Mouse (Mus musculus) small intestine, adult 2 months (tissue): ENCODE data around the gene Ear2. TPM values are rescaled to one million over a fixed set of nuclear protein-coding genes. Genes with fewer than 3 reads are reported as not detected.
"Not testable (repeated sequence)": the region's sequence is repeated elsewhere in the genome, so short reads cannot be mapped to it uniquely, and the experiment has no call there.

ENCODE experiments used
- H3K27ac ChIP-seq: fragments of 200-500 bp; 2 replicates; pipeline ENCODE4 v1.5.1; 2012; ENCODE audit warnings: low read depth, low read length, control low read depth, inconsistent platforms; ENCODE audit not compliant: insufficient read depth
- H3K27me3 ChIP-seq: fragments of 200-500 bp; 2 replicates; pipeline ENCODE4 v1.6.1; 2012; ENCODE audit warnings: mild to moderate bottlenecking, moderate library complexity, low read length, inconsistent platforms; ENCODE audit not compliant: control insufficient read depth, insufficient read depth
- H3K36me3 ChIP-seq: fragments of 200-500 bp; 2 replicates; pipeline ENCODE4 v1.6.1; 2012; ENCODE audit warnings: mild to moderate bottlenecking, low read length, control low read depth, inconsistent platforms; ENCODE audit not compliant: control insufficient read depth, insufficient read depth
- H3K4me1 ChIP-seq: fragments of 200-500 bp; 2 replicates; pipeline ENCODE4 v1.6.1; 2012; ENCODE audit warnings: low read length, inconsistent platforms, mixed read lengths; ENCODE audit not compliant: control insufficient read depth, insufficient read depth, insufficient read length
- H3K4me3 ChIP-seq: fragments of 200-500 bp; 2 replicates; pipeline ENCODE4 v1.5.1; 2012; ENCODE audit warnings: low read depth, mild to moderate bottlenecking, control low read depth, inconsistent platforms, low read length, moderate library complexity
- WGBS: fragments of 180-500 bp; shearing (Covaris S2); methylation state at CpG from one replicate; pipeline ENCODE4 v1.1.7; 2018; 5-methylcytosine and 5-hydroxymethylcytosine counted together
- polyA plus RNA-seq: library from polyadenylated mRNA; depleted of rRNA; stranded (reverse); fragments of >200 nt; gene quantifications from 2 replicates; pipeline ENCODE4 v1.2.3, GENCODE M21; 2012; rRNA removed

Gene Ear2
- polyA plus RNA-seq: 1.4 and 1.8 TPM in 2 replicates

- not testable (repeated sequence) for H3K27me3 ChIP-seq, H3K27ac ChIP-seq, H3K4me1 ChIP-seq, H3K4me3 ChIP-seq, H3K36me3 ChIP-seq
- 73% methylated on average over 2 of the region's 2 CpGs for WGBS
Measured at GRCm38 (mm10) chr14:44102354-44102753, at the start of gene Ear2. Ear2 (plus strand) TSS chr14:44102654.

- H3K4me3 ChIP-seq, H3K27ac ChIP-seq, H3K27me3 ChIP-seq, H3K4me1 ChIP-seq, H3K36me3 ChIP-seq: not testable (repeated sequence)
- WGBS: 67% methylated on average over 1 of the region's 1 CpGs
Measured at GRCm38 (mm10) chr14:44067879-44068278, 34.6 kb upstream of the Ear2 start.

DNA sequence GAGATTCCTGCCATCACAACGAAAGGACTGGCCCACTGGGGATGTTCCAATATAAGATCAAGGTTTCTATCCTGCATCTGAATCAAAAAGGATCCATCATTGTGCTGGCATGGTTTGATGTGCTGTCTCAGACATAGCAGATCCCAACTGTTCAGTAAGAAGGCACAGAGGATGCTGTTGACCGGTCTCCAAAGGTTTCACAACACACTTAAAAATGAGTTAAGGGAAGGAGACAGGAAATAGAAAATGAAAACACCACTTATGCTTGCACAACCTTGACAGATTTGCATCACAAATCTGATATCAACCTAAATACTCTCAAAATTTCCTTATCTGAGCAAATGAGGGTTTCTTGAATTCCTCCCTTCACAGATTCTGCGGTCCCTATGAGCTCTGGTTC lies 31.9 kb upstream of the Ear2 start:
- H3K36me3 ChIP-seq, H3K27ac ChIP-seq, H3K4me3 ChIP-seq, H3K27me3 ChIP-seq, H3K4me1 ChIP-seq: not testable (repeated sequence)
- WGBS: 81% methylated on average over 2 of the region's 3 CpGs

GRCm38 (mm10) chr14:44077785-44078341 lies 24.6 kb upstream of the Ear2 start:
- not testable (repeated sequence) for H3K36me3 ChIP-seq, H3K27me3 ChIP-seq, H3K4me1 ChIP-seq, H3K4me3 ChIP-seq, H3K27ac ChIP-seq
- 21% methylated on average over 5 of the region's 5 CpGs for WGBS

DNA sequence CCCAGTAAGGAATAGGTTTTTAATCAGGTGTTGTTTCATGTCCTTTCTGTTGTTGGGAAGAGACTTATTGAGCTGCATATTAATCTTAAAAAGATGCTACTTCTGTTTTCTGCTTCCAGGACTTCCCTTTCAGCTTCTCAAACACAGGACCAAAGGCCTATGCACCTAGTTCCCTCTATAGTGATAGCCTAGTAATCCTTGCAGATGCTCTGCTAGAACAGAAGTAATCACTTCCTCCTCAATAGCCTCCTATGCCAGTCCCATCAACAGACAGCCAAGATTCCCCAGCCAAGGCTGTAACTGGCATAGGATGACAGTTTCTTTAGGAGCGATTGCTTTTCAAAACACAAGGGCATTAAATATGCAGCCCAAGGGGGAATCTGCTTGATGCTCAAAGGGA lies 15.9 kb upstream of the Ear2 start:
- H3K36me3 ChIP-seq, H3K27ac ChIP-seq, H3K4me1 ChIP-seq, H3K4me3 ChIP-seq, H3K27me3 ChIP-seq: not testable (repeated sequence)
- 93% methylated on average over 1 of the region's 1 CpGs for WGBS

DNA sequence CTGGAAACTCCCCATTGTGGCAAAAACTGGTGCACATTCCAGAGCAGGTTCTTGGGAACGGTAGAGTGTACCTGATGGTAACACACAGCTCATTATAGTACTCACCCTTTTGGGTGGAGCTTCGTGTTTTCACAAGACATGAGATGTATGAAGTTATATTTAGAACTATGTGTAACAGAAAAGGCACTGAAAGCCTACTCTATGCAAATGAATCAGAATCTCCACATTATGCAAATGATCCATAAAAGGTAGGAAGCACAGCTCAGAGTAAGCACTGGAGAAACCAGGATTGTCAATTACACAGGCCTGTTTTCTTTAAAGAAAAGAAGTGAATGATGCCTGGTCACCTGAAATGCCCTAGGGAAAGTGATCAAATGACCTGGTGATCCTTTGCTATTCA lies 14.9 kb upstream of the Ear2 start:
- not testable (repeated sequence) for H3K27me3 ChIP-seq, H3K27ac ChIP-seq, H3K36me3 ChIP-seq, H3K4me1 ChIP-seq, H3K4me3 ChIP-seq
- WGBS: 56% methylated on average over 2 of the region's 2 CpGs

GRCm38 (mm10) chr14:44091524-44091923 lies 10.9 kb upstream of the Ear2 start:
- H3K27me3 ChIP-seq, H3K4me1 ChIP-seq, H3K4me3 ChIP-seq, H3K36me3 ChIP-seq, H3K27ac ChIP-seq: not testable (repeated sequence)
- WGBS: 34% methylated on average over 1 of the region's 1 CpGs

- not testable (repeated sequence) for H3K27me3 ChIP-seq, H3K4me1 ChIP-seq, H3K27ac ChIP-seq, H3K4me3 ChIP-seq, H3K36me3 ChIP-seq
- WGBS: 17% methylated on average over 5 of the region's 5 CpGs
Measured at GRCm38 (mm10) chr14:44094445-44094844, 8.0 kb upstream of the Ear2 start.

DNA sequence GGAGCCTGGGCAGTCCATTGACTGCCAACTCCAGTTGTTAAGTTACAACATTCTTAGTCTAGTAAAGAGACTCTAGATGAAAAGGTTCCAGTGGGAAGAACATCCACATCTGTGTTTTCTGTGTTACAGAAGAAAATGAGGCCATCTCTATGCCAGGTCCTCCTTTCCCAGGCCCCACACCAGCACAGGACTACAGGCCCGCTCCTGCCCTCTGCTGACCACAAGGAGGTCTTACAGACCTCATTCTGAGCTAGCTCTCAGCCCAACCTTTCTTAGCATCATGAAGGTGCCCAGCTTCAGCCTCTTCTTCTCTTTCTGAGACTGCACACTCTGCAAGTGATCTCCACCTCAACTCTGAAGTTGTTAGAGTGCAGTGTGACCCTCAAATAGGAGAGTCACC lies 2.4 kb upstream of the Ear2 start:
- no CpG with 5 or more reads among the region's 1 CpGs for WGBS

More for the DNA sequence above, 2.4 kb upstream of the Ear2 start:
- not testable (repeated sequence) for H3K4me3 ChIP-seq, H3K27me3 ChIP-seq, H3K4me1 ChIP-seq, H3K27ac ChIP-seq, H3K36me3 ChIP-seq
